Mouse (Mus musculus): ENCODE data around the gene Lcn2. TPM values are rescaled to one million over a fixed set of nuclear protein-coding genes. Genes with fewer than 3 reads are reported as not detected.

The Lcn2 gene
- polyA plus RNA-seq (2016; fragmentation: Nextera tagmentation; extraction: Ambion mirVana): 1.3 and 1.4 TPM in 2 replicates

GRCm38 (mm10) chr2:32387706-32388490, at the start of gene Lcn2:
Lcn2 (minus strand) TSS chr2:32388252.
- Histone ChIP-seq H3K9ac (no peak within 1 kb of the TSS), H3K27ac (no peak within 1 kb of the TSS), H3K4me1 (no peaks in the 10 kb centered on the region), H3K36me3 (no peaks in the 10 kb centered on the region), H3K4me2 (replicated peaks) (no peak within 1 kb of the TSS), H3K9me3 (no peaks in the 10 kb centered on the region), H3K4me3 (no peak within 1 kb of the TSS), H3K27me3 (peaks cover 2% of the 10 kb centered on the region; the same call in 1 of the 2 replicates)
- no peak for ATAC-seq (ENCODE audit: insufficient number of reproducible peaks, insufficient read depth, low FRiP score, low TSS enrichment)
- WGBS: 70% methylated on average over 5 of the region's 5 CpGs

- H3K27ac ChIP-seq: peak overlapping the region; percentile 64; the same call in 1 of the 2 replicates
- WGBS: 61% methylated on average over 2 of the region's 2 CpGs
Measured at GRCm38 (mm10) chr2:32437612-32438166, 49.6 kb upstream of the Lcn2 start.

GRCm38 (mm10) chr2:32436686-32437372, 48.8 kb upstream of the Lcn2 start:
- Histone ChIP-seq H3K4me3 (no peak overlapping the region), H3K4me2 (replicated peaks) (no peak overlapping the region), H3K27me3 (no peaks in the 10 kb centered on the region), H3K4me1 (peaks cover 21% of the 10 kb centered on the region; the same call in 1 of the 2 replicates), H3K9ac (no peak overlapping the region), H3K27ac (peak overlapping the region; percentile 64), H3K36me3 (no peaks in the 10 kb centered on the region), H3K9me3 (no peaks in the 10 kb centered on the region)
- ATAC-seq (ENCODE audit: insufficient number of reproducible peaks, insufficient read depth, low FRiP score, low TSS enrichment): 0 out of 2 replicates have a peak, but pooled peaks have one; percentile 52
- WGBS: 61% methylated on average over 3 of the region's 3 CpGs

More at GRCm38 (mm10) chr2:32437612-32438166, 49.6 kb upstream of the Lcn2 start:
- peaks cover 21% of the 10 kb centered on the region; the same call in 1 of the 2 replicates for H3K4me1 ChIP-seq
- no peaks in the 10 kb centered on the region for H3K36me3 ChIP-seq
- no peak for ATAC-seq (ENCODE audit: insufficient number of reproducible peaks, insufficient read depth, low FRiP score, low TSS enrichment)
- H3K9me3 ChIP-seq: no peaks in the 10 kb centered on the region
- H3K9ac ChIP-seq: no peak overlapping the region
- H3K4me3 ChIP-seq: no peak overlapping the region
- no peak overlapping the region for H3K4me2 ChIP-seq (replicated peaks)
- H3K27me3 ChIP-seq: no peaks in the 10 kb centered on the region

- H3K9me3 ChIP-seq: no peaks in the 10 kb centered on the region
- H3K4me2 ChIP-seq (replicated peaks): peak overlapping the region; percentile 81
- no peaks in the 10 kb centered on the region for H3K36me3 ChIP-seq
- H3K9ac ChIP-seq: peak overlapping the region; percentile 50
- H3K4me1 ChIP-seq: peaks cover 36% of the 10 kb centered on the region
- peak overlapping the region; percentile 41 for H3K4me3 ChIP-seq
- H3K27me3 ChIP-seq: no peaks in the 10 kb centered on the region
- H3K27ac ChIP-seq: peak overlapping the region; percentile 74
- WGBS: 6% methylated on average over 18 of the region's 18 CpGs
- peak; percentile 92 for ATAC-seq (ENCODE audit: insufficient number of reproducible peaks, insufficient read depth, low FRiP score, low TSS enrichment)
Measured at GRCm38 (mm10) chr2:32430701-32431676, 42.9 kb upstream of the Lcn2 start.

GRCm38 (mm10) chr2:32429215-32429891, 41.3 kb upstream of the Lcn2 start:
- no peaks in the 10 kb centered on the region for H3K9me3 ChIP-seq
- no peak overlapping the region for H3K9ac ChIP-seq
- peak overlapping the region; percentile 65 for H3K27ac ChIP-seq
- H3K4me3 ChIP-seq: no peak overlapping the region
- H3K4me1 ChIP-seq: peaks cover 49% of the 10 kb centered on the region
- H3K27me3 ChIP-seq: no peaks in the 10 kb centered on the region
- WGBS: 81% methylated on average over 4 of the region's 4 CpGs
- no peaks in the 10 kb centered on the region for H3K36me3 ChIP-seq
- H3K4me2 ChIP-seq (replicated peaks): peak overlapping the region; percentile 81
- ATAC-seq (ENCODE audit: insufficient number of reproducible peaks, insufficient read depth, low FRiP score, low TSS enrichment): no peak

- Histone ChIP-seq H3K27me3 (no peaks in the 10 kb centered on the region), H3K9me3 (no peaks in the 10 kb centered on the region), H3K27ac (peak overlapping the region; percentile 65), H3K9ac (no peak overlapping the region), H3K4me1 (peaks cover 57% of the 10 kb centered on the region), H3K4me2 (replicated peaks) (peak overlapping the region; percentile 23), H3K36me3 (no peaks in the 10 kb centered on the region), H3K4me3 (no peak overlapping the region)
- 60% methylated on average over 8 of the region's 8 CpGs for WGBS
- ATAC-seq (ENCODE audit: insufficient number of reproducible peaks, insufficient read depth, low FRiP score, low TSS enrichment): peak; percentile 19; the same call in 1 of the 2 replicates
Measured at GRCm38 (mm10) chr2:32428262-32428722, 40.2 kb upstream of the Lcn2 start.

- H3K4me2 ChIP-seq (replicated peaks): peak overlapping the region; percentile 23; the same call in 1 of the 2 replicates
Measured at GRCm38 (mm10) chr2:32427720-32428119, 39.7 kb upstream of the Lcn2 start.

GRCm38 (mm10) chr2:32426141-32426540, 38.1 kb upstream of the Lcn2 start:
- Histone ChIP-seq H3K36me3 (peaks cover 2% of the 10 kb centered on the region; the same call in 1 of the 2 replicates), H3K9me3 (no peaks in the 10 kb centered on the region), H3K27me3 (no peaks in the 10 kb centered on the region), H3K4me1 (peaks cover 59% of the 10 kb centered on the region), H3K9ac (no peak overlapping the region), H3K4me2 (replicated peaks) (no peak overlapping the region), H3K27ac (no peak overlapping the region), H3K4me3 (no peak overlapping the region)
- WGBS: 93% methylated on average over 1 of the region's 1 CpGs
- ATAC-seq (ENCODE audit: insufficient number of reproducible peaks, insufficient read depth, low FRiP score, low TSS enrichment): no peak

More at GRCm38 (mm10) chr2:32427720-32428119, 39.7 kb upstream of the Lcn2 start:
- Histone ChIP-seq H3K27me3 (no peaks in the 10 kb centered on the region), H3K27ac (peak overlapping the region; percentile 7; the same call in 1 of the 2 replicates), H3K4me3 (no peak overlapping the region), H3K9me3 (no peaks in the 10 kb centered on the region), H3K36me3 (no peaks in the 10 kb centered on the region), H3K9ac (no peak overlapping the region), H3K4me1 (peaks cover 63% of the 10 kb centered on the region)
- no peak for ATAC-seq (ENCODE audit: insufficient number of reproducible peaks, insufficient read depth, low FRiP score, low TSS enrichment)
- 67% methylated on average over 5 of the region's 5 CpGs for WGBS

- H3K27ac ChIP-seq: peak overlapping the region; percentile 90; the same call in 1 of the 2 replicates
Measured at GRCm38 (mm10) chr2:32425568-32425967, 37.5 kb upstream of the Lcn2 start.

GRCm38 (mm10) chr2:32424796-32425195, 36.7 kb upstream of the Lcn2 start:
- H3K4me2 ChIP-seq (replicated peaks): 0 out of 2 replicates have a peak overlapping the region, but pooled peaks have one; percentile 7
- H3K9ac ChIP-seq: no peak overlapping the region
- 37% methylated on average over 3 of the region's 3 CpGs for WGBS
- peaks cover 51% of the 10 kb centered on the region for H3K4me1 ChIP-seq
- peaks cover 14% of the 10 kb centered on the region for H3K36me3 ChIP-seq
- no peak for ATAC-seq (ENCODE audit: insufficient number of reproducible peaks, insufficient read depth, low FRiP score, low TSS enrichment)
- no peak overlapping the region for H3K4me3 ChIP-seq
- H3K27me3 ChIP-seq: no peaks in the 10 kb centered on the region
- H3K9me3 ChIP-seq: no peaks in the 10 kb centered on the region
- peak overlapping the region; percentile 90 for H3K27ac ChIP-seq

More at GRCm38 (mm10) chr2:32425568-32425967, 37.5 kb upstream of the Lcn2 start:
- Histone ChIP-seq H3K4me3 (no peak overlapping the region), H3K9ac (no peak overlapping the region), H3K4me2 (replicated peaks) (no peak overlapping the region), H3K4me1 (peaks cover 58% of the 10 kb centered on the region), H3K27me3 (no peaks in the 10 kb centered on the region), H3K36me3 (peaks cover 6% of the 10 kb centered on the region; the same call in 1 of the 2 replicates), H3K9me3 (no peaks in the 10 kb centered on the region)
- 76% methylated on average over 5 of the region's 5 CpGs for WGBS
- ATAC-seq (ENCODE audit: insufficient number of reproducible peaks, insufficient read depth, low FRiP score, low TSS enrichment): no peak
